Mouse (Mus musculus) megakaryocyte-erythroid progenitor cell, adult 5-6 weeks (primary cell): ENCODE data around the gene Gm3727. TPM values are rescaled to one million over a fixed set of nuclear protein-coding genes. Genes with fewer than 3 reads are reported as not detected.
"Not testable (repeated sequence)": the region's sequence is repeated elsewhere in the genome, so short reads cannot be mapped to it uniquely, and the experiment has no call there.

Experiments used
- ATAC-seq: replicated peaks from 2 replicates; pipeline ENCODE4 v1.8.0; 2016; ENCODE audit warnings: mild to moderate bottlenecking, inconsistent platforms; ENCODE audit not compliant: severe bottlenecking, poor library complexity, low FRiP score, low TSS enrichment
- total RNA-seq, 2 experiments: library from RNA; stranded (forward) in 1 of 2; stranded (reverse) in 1 of 2; fragments of 200-1000, 215-1000 nt in 1 of 2; fragments of >200 nt in 1 of 2; fragmentation: Nextera tagmentation in 1 of 2; gene quantifications; 2 replicates each; pipeline ENCODE4 v1.2.3; 2014 to 2017

Gene Gm3727
- total RNA-seq (2014; fragmentation: Nextera tagmentation) (not detected in 2 replicates), total RNA-seq (2017) (not detected in 2 replicates)

DNA sequence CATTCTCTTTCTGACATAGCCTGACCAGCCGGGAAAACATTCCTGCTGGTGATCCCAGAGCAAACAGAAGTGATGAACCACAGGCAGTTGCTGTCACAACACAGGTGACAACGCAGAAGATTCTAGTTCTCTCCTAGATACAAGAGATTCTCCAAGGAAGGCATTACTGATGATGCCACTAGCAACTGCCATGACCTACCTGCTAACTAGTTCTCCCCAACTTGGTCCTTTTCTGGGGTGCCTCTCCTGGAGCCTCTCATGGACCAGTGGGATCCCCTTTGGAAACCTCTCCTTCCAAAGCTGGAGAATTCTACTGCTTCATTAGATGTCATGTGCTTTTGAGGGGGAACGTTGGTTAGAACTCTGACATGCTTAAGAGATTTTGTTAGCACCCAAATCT is at the start of gene Gm3727:
Gene Gm3727, minus strand, starts transcription at position 101 of the 400 bp plus-strand sequence.
- ATAC-seq, result not testable (repeated sequence)

GRCm38 (mm10) chr14:7243498-7243897 is 21.0 kb downstream of the Gm3727 start:
- not testable (repeated sequence) for ATAC-seq

Other genes with a start within 250 kb of the Gm3727 start
- not detected in 2 replicates for gene Gm10406, start 237.3 kb downstream of the Gm3727 start, total RNA-seq (2014; fragmentation: Nextera tagmentation)
- not detected in 2 replicates for gene Gm10406, start 237.3 kb downstream of the Gm3727 start, total RNA-seq (2017)
- not detected in 2 replicates for gene Gm3685, start 219.7 kb downstream of the Gm3727 start, total RNA-seq (2014; fragmentation: Nextera tagmentation)
- gene Gm3685, start 219.7 kb downstream of the Gm3727 start, total RNA-seq (2017), result not detected in 2 replicates
- gene Gm3696, start 164.1 kb downstream of the Gm3727 start, total RNA-seq (2014; fragmentation: Nextera tagmentation), result not detected in 2 replicates
- 1.2 TPM in 1 of 2 replicates, not detected in the other for gene Gm3696, start 164.1 kb downstream of the Gm3727 start, total RNA-seq (2017)
- gene Gm6676, start 139.3 kb downstream of the Gm3727 start, total RNA-seq (2014; fragmentation: Nextera tagmentation), result not detected in 2 replicates
- not detected in 2 replicates for gene Gm6676, start 139.3 kb downstream of the Gm3727 start, total RNA-seq (2017)
- gene Gm3512, start 90.2 kb downstream of the Gm3727 start, total RNA-seq (2014; fragmentation: Nextera tagmentation), result not detected in 2 replicates
- not detected in 2 replicates for gene Gm3512, start 90.2 kb downstream of the Gm3727 start, total RNA-seq (2017)
- not detected in 2 replicates for gene Gm16434, start 70.2 kb downstream of the Gm3727 start, total RNA-seq (2014; fragmentation: Nextera tagmentation)
- gene Gm16434, start 70.2 kb downstream of the Gm3727 start, total RNA-seq (2017), result not detected in 2 replicates
- 0.63 TPM in 1 of 2 replicates, not detected in the other for gene Gm3739, start 50.3 kb upstream of the Gm3727 start, total RNA-seq (2014; fragmentation: Nextera tagmentation)
- gene Gm3739, start 50.3 kb upstream of the Gm3727 start, total RNA-seq (2017), result not detected in 2 replicates
- not detected in 2 replicates for gene Gm5797, start 67.7 kb upstream of the Gm3727 start, total RNA-seq (2014; fragmentation: Nextera tagmentation)
- not detected in 2 replicates for gene Gm5797, start 67.7 kb upstream of the Gm3727 start, total RNA-seq (2017)
- not detected in 2 replicates for gene Gm8374, start 100.4 kb upstream of the Gm3727 start, total RNA-seq (2014; fragmentation: Nextera tagmentation)
- not detected in 2 replicates for gene Gm8374, start 100.4 kb upstream of the Gm3727 start, total RNA-seq (2017)
- gene Gm3755, start 186.2 kb upstream of the Gm3727 start, total RNA-seq (2014; fragmentation: Nextera tagmentation), result not detected in 2 replicates
- not detected in 2 replicates for gene Gm3755, start 186.2 kb upstream of the Gm3727 start, total RNA-seq (2017)
- not detected in 2 replicates for gene Gm3752, start 219.0 kb upstream of the Gm3727 start, total RNA-seq (2014; fragmentation: Nextera tagmentation)
- not detected in 2 replicates for gene Gm3752, start 219.0 kb upstream of the Gm3727 start, total RNA-seq (2017)